Mouse (Mus musculus) hindbrain, embryonic 13.5 days (tissue): ENCODE results near the gene Acot4. TPM values are rescaled to one million over a fixed set of nuclear protein-coding genes. Genes with fewer than 3 reads are reported as not detected.
"Not testable (repeated sequence)": the region's sequence is repeated elsewhere in the genome, so short reads cannot be mapped to it uniquely, and the experiment has no call there.

ENCODE experiments used
- ATAC-seq: fragments of 200-750 bp; cut with Nextera tagmentation; 2 replicates; pipeline ENCODE4 v1.8.0; 2017; ENCODE audit warnings: moderate TSS enrichment; ENCODE audit not compliant: low FRiP score
- H3K27ac ChIP-seq: fragments of 300-500 bp; sonication (generic); 2 replicates; pipeline ENCODE4 v1.5.1; 2015; ENCODE audit warnings: inconsistent platforms, mild to moderate bottlenecking, moderate library complexity
- H3K27me3 ChIP-seq: fragments of 300-500 bp; sonication (generic); 2 replicates; pipeline ENCODE4 v1.6.1; 2015; ENCODE audit warnings: mild to moderate bottlenecking, inconsistent platforms
- H3K36me3 ChIP-seq: fragments of 300-500 bp; sonication (generic); 2 replicates; pipeline ENCODE4 v1.6.1; 2015; ENCODE audit warnings: mild to moderate bottlenecking, inconsistent platforms
- H3K4me1 ChIP-seq: fragments of 300-500 bp; sonication (generic); replicated peaks from 2 replicates; pipeline ENCODE4 v1.6.1; 2015; ENCODE audit warnings: inconsistent platforms
- H3K4me2 ChIP-seq: fragments of 300-500 bp; sonication (generic); 2 replicates; pipeline ENCODE4 v1.6.1; 2015; ENCODE audit warnings: inconsistent platforms, mild to moderate bottlenecking, moderate library complexity
- H3K4me3 ChIP-seq: fragments of 300-500 bp; sonication (generic); 2 replicates; pipeline ENCODE4 v1.5.1; 2015; ENCODE audit warnings: mild to moderate bottlenecking, inconsistent platforms
- H3K9ac ChIP-seq: fragments of 300-500 bp; sonication (generic); 2 replicates; pipeline ENCODE4 v1.6.1; 2015; ENCODE audit warnings: mild to moderate bottlenecking, inconsistent platforms
- H3K9me3 ChIP-seq: fragments of 300-500 bp; sonication (generic); 2 replicates; pipeline ENCODE4 v1.6.1; 2016; ENCODE audit warnings: inconsistent platforms
- WGBS: fragments of 180-500 bp; shearing (Covaris S2); methylation state at CpG from one replicate; pipeline ENCODE4 v1.1.7; 2015; 5-methylcytosine and 5-hydroxymethylcytosine counted together
- polyA plus RNA-seq: library from polyadenylated mRNA; unstranded; fragments of >200 nt; fragmentation: Nextera tagmentation; extraction: Ambion mirVana; gene quantifications from 2 replicates; pipeline ENCODE4 v1.2.1, GENCODE M21; 2015

Gene Acot4
- polyA plus RNA-seq, 1 experiment from 2014 or later = 0.09 TPM

DNA sequence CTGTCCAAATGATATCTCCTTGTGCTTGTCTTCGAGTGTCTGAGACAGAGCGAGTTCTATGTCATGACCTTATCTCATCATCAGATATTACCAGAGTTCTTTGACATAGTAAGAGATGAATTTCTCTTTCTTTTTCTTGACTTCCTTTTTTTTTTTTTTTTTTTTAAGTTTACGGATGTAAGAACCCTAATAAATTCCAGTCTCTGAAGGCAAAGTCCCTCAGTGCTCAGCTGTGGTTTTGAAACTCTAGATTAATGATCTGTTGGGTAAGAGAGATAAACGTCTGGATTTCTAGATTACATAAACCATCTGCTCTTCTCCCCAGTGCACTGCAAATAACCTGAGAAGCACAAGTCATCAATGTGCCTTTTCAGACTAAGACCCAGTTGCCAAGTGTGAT lies 4.1 kb upstream of the Acot4 start:
- no peak overlapping the region for H3K27ac ChIP-seq
- no peaks in the 10 kb centered on the region for H3K4me1 ChIP-seq
- H3K4me3 ChIP-seq = no peak overlapping the region
- 0 out of 2 replicates have a peak, but pooled peaks cover 7% of the 10 kb centered on the region for H3K27me3 ChIP-seq
- WGBS = 74% methylated on average over 4 of the region's 4 CpGs
- H3K9ac ChIP-seq = no peak overlapping the region
- no peaks in the 10 kb centered on the region for H3K9me3 ChIP-seq
- no peak for ATAC-seq
- no peaks in the 10 kb centered on the region for H3K36me3 ChIP-seq
- H3K4me2 ChIP-seq = no peak overlapping the region

DNA sequence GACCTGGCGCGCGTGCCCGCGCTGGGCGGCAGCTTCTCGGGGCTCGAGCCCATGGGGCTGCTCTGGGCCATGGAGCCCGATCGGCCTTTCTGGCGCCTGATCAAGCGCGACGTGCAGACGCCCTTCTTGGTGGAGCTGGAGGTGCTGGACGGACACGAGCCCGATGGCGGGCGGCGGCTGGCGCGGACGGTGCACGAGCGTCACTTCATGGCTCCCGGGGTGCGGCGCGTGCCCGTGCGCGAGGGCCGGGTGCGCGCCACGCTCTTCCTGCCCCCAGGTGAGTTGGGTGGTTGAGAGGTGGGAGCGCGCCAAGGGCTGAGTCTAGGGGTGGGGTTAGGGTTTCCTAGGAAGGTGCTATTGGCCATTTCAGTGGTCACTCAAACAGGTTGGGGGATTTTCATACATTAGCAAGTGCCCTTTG lies 522 bp downstream of the Acot4 start, which contains the start of gene Gm49366:
Gene Gm49366 (plus strand): TSS at position 245 of the 421 bp plus-strand sequence.
- not testable (repeated sequence) for ATAC-seq, H3K4me1 ChIP-seq, H3K27ac ChIP-seq, H3K27me3 ChIP-seq, H3K36me3 ChIP-seq, H3K9me3 ChIP-seq
- Histone ChIP-seq H3K4me3 (peak within 1 kb of the TSS; percentile 43), H3K9ac (peak within 1 kb of the TSS; percentile 70), H3K4me2 (peak within 1 kb of the TSS; percentile 60)
- WGBS = 3% methylated on average over 39 of the region's 39 CpGs

DNA sequence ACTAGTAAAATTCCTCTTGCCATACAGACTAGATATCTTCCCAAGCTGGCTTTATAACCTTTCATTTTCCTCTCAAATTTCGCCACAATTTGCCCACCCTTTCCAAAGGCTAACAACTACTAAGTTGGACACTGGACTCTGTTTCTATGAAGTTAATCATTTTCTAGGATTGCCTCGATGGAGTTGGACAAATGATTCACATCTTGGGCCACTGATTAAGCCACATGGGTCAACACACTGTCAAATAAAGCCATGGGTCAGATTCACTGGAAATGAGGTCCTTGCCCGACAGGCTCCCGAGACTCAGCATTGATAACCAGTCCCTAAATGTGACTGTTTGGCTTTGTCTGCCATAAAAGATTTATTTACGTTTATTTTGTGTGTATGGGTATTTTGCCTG lies 4.1 kb downstream of the Acot4 start:
- H3K9ac ChIP-seq = no peak overlapping the region
- no peak overlapping the region for H3K4me3 ChIP-seq
- H3K27ac ChIP-seq = no peak overlapping the region
- 90% methylated on average over 5 of the region's 5 CpGs for whole genome bisulfite sequencing
- H3K36me3 ChIP-seq = peaks cover 4% of the 10 kb centered on the region; the same call in 1 of the 2 replicates
- no peak overlapping the region for H3K4me2 ChIP-seq
- H3K27me3 ChIP-seq = 0 out of 2 replicates have a peak, but pooled peaks cover 7% of the 10 kb centered on the region
- no peak for ATAC-seq
- no peaks in the 10 kb centered on the region for H3K4me1 ChIP-seq
- H3K9me3 ChIP-seq = 0 out of 2 replicates have a peak, but pooled peaks cover 3% of the 10 kb centered on the region

DNA sequence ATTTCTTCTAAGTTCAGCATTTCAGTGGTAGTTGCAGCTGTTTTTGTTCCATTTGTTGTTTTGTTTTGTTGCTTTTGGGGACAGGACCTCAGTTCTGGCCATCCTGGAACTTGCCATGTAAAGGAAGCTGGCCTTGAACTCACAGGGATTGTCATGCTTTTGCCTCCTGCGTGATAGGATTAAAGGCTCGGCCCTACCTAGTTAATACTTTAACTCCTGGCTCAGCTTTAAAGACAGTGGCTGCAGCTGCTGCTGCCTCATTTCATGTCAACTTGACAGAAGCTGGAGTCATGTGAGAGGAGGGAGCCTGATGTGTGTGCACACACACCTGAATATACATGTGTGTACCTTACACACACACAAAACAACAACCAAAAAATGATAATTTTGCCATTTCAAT lies 5.9 kb downstream of the Acot4 start:
- no peaks in the 10 kb centered on the region for H3K27me3 ChIP-seq
- H3K27ac ChIP-seq = no peak overlapping the region
- WGBS = 86% methylated on average over 2 of the region's 2 CpGs
- no peaks in the 10 kb centered on the region for H3K4me1 ChIP-seq
- peaks cover 4% of the 10 kb centered on the region; the same call in 1 of the 2 replicates for H3K36me3 ChIP-seq
- ATAC-seq = no peak
- peaks cover 17% of the 10 kb centered on the region; the same call in 1 of the 2 replicates for H3K9me3 ChIP-seq
- H3K4me3 ChIP-seq = no peak overlapping the region
- H3K9ac ChIP-seq = no peak overlapping the region
- no peak overlapping the region for H3K4me2 ChIP-seq

DNA sequence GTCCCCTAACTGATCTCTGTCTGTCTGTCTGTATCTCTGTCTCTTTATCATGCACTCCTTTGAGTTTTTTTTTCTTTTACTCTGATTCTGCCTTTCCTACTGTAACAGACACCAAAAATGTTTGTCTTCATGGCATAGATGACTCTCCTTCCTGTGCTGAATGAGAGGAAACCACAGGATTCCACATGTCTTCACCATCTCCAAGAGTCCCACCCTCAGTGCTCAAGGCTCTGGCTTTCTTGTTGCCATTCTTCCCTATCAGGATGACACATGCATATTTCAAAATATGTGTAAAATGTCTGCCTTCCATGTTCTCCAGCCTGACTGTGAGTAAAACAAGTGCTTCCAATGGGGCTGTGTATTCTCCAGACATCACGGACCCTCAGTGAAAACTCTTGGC lies 8.7 kb downstream of the Acot4 start:
- Histone ChIP-seq H3K36me3 (no peaks in the 10 kb centered on the region), H3K9me3 (peaks cover 14% of the 10 kb centered on the region; the same call in 1 of the 2 replicates), H3K27me3 (peaks cover 3% of the 10 kb centered on the region), H3K4me1 (no peaks in the 10 kb centered on the region), H3K4me2 (no peak overlapping the region), H3K27ac (no peak overlapping the region), H3K9ac (no peak overlapping the region), H3K4me3 (no peak overlapping the region)
- ATAC-seq = no peak
- 95% methylated on average over 1 of the region's 1 CpGs for WGBS

DNA sequence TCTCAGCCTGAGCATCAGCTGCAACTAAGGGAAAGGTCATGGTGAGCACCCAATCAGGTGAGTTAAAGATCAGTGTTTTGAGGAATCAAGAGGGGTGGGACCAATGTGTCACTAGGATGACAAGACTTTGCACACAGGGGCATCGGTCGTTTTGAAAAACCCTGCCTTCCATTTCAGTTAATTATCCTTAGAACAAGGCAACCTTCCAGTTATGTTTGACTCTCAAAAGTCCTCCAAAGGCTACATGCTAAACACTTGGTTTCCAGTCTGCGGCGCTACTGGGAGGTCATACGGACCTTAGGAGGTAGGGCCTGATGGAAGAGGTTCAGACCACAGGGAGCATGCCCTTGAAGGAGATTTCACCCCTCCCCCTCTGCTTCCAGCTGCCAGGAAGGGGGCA lies 12.6 kb downstream of the Acot4 start:
- H3K27ac ChIP-seq, H3K4me1 ChIP-seq, ATAC-seq, H3K4me2 ChIP-seq, H3K4me3 ChIP-seq, H3K9ac ChIP-seq, H3K36me3 ChIP-seq: not testable (repeated sequence)
- Histone ChIP-seq H3K27me3 (peaks cover 31% of the 10 kb centered on the region), H3K9me3 (peaks cover 14% of the 10 kb centered on the region; the same call in 1 of the 2 replicates)
- WGBS = 84% methylated on average over 5 of the region's 5 CpGs

DNA sequence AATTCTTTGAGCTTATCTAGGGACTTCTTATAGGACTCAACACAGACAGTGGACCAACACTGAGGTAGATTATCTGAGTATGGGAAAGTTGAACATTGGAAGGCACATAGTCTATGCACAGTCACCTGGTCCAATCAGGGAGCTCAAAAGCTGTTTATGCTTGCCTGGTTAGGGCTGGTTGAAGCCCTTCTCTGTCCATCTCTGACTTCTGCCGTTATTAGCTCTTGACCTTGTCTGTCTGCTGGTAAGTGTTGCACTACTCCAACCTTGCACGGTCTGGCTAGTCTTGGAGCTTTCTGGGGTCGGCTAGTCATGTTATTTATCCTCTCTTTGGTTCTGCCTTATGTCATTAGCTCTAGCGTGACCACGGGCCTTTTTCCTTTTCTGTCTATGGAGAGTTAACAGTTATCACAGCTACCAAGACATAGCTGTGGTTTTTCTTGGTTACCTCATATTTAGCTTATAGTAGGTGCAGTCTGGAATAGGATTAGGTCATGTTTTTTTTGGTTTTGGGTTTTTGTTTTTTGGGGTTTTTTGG lies 13.8 kb downstream of the Acot4 start, which contains the start of gene Acot3:
Gene Acot3 (plus strand): TSS at position 208 of the 538 bp plus-strand sequence.
- peak within 1 kb of the TSS; percentile 49; the same call in 1 of the 2 replicates for H3K4me3 ChIP-seq
- no peak within 1 kb of the TSS for H3K27ac ChIP-seq
- no peak within 1 kb of the TSS for H3K9ac ChIP-seq
- 87% methylated on average over 5 of the region's 5 CpGs for WGBS
- H3K27me3 ChIP-seq = peaks cover 31% of the 10 kb centered on the region
- no peaks in the 10 kb centered on the region for H3K36me3 ChIP-seq
- ATAC-seq = no peak
- H3K9me3 ChIP-seq = peaks cover 14% of the 10 kb centered on the region; the same call in 1 of the 2 replicates
- H3K4me1 ChIP-seq = peaks cover 7% of the 10 kb centered on the region
- H3K4me2 ChIP-seq = peak within 1 kb of the TSS; percentile 75

DNA sequence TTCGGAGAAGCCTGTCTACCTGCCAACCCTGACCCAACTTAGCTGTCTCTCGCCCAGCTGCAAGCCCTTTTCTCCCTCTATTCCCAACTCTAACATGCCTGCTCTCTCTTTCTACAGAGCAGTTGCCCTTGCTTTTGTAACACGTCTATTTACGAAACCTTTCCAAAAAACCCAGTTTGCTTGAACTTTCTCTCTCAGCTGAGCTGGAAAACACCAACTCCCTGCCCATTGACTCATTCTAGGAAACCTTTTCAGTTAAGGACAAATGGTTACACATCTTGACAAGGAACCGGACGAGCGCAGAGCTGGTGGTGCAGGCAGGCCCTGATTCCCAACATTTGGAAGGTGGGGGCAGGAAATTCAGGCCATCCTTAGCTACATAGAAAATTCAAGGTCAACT lies 14.4 kb downstream of the Acot4 start:
- Histone ChIP-seq H3K4me2 (peak overlapping the region; percentile 75), H3K4me1 (peaks cover 7% of the 10 kb centered on the region), H3K4me3 (peak overlapping the region; percentile 49; the same call in 1 of the 2 replicates), H3K9me3 (peaks cover 12% of the 10 kb centered on the region; the same call in 1 of the 2 replicates), H3K36me3 (no peaks in the 10 kb centered on the region), H3K27ac (no peak overlapping the region), H3K27me3 (peaks cover 31% of the 10 kb centered on the region), H3K9ac (no peak overlapping the region)
- WGBS = 92% methylated on average over 7 of the region's 7 CpGs
- ATAC-seq = no peak

DNA sequence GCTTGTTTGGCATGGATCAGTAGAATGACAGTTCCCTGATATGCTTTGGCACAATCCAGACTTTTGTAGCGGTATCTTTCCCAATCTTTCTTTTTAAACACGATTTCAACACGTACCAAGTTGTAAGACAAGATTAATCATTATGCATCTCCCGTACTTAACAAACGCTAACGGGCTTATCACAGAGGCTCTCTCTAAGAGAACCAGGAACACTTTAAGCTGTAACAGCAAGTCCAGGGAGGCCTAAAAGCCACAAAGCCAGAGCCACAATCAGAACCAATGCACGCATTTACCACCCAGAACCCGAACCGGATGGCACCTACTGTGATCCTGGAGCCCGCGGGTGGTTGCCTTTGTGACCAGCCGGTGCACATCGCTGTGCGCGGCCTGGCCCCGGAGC lies 15.0 kb downstream of the Acot4 start:
- peaks cover 31% of the 10 kb centered on the region for H3K27me3 ChIP-seq
- H3K4me2 ChIP-seq = peak overlapping the region; percentile 75
- 12% methylated on average over 16 of the region's 16 CpGs for WGBS
- H3K9ac ChIP-seq = peak overlapping the region; percentile 70
- H3K9me3 ChIP-seq = peaks cover 7% of the 10 kb centered on the region; the same call in 1 of the 2 replicates
- peaks cover 7% of the 10 kb centered on the region for H3K4me1 ChIP-seq
- H3K36me3 ChIP-seq = no peaks in the 10 kb centered on the region
- peak overlapping the region; percentile 49 for H3K4me3 ChIP-seq
- no peak overlapping the region for H3K27ac ChIP-seq
- ATAC-seq = no peak

DNA sequence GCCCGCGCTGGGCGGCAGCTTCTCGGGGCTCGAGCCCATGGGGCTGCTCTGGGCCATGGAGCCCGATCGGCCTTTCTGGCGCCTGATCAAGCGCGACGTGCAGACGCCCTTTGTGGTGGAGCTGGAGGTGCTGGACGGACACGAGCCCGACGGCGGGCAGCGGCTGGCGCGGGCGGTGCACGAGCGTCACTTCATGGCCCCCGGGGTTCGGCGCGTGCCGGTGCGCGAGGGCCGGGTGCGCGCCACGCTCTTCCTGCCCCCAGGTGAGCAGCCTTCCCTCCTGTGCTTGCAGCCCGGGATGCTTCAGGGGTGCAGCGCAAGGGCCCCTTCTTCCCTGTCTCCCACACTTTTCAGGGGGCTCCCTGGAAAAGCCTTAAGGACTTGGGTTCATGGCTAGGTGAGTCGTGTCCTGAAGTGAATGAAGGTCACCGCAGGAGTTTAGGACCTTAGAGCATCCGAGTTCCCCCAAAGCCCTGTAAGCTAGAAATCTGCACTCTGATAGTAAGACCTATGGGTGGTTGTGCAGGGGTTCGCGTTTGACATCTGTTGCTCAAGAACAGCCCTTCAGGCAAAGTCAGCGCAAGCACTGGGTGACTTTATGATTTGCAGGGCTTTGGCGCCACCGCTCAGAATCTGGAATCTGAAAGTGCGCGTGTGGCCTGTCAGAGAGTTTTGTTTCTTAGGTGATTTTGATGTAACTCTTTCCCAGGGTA lies 15.7 kb downstream of the Acot4 start:
- 0 out of 2 replicates have a peak, but pooled peaks cover 2% of the 10 kb centered on the region for H3K9me3 ChIP-seq
- 0 out of 2 replicates have a peak, but pooled peaks have one; percentile 39 for ATAC-seq
- peak overlapping the region; percentile 49 for H3K4me3 ChIP-seq
- peak overlapping the region; percentile 70 for H3K9ac ChIP-seq
- no peaks in the 10 kb centered on the region for H3K36me3 ChIP-seq
- WGBS = 3% methylated on average over 38 of the region's 46 CpGs
- H3K27ac ChIP-seq = no peak overlapping the region
- peaks cover 7% of the 10 kb centered on the region for H3K4me1 ChIP-seq
- H3K4me2 ChIP-seq = peak overlapping the region; percentile 75
- peaks cover 31% of the 10 kb centered on the region for H3K27me3 ChIP-seq

DNA sequence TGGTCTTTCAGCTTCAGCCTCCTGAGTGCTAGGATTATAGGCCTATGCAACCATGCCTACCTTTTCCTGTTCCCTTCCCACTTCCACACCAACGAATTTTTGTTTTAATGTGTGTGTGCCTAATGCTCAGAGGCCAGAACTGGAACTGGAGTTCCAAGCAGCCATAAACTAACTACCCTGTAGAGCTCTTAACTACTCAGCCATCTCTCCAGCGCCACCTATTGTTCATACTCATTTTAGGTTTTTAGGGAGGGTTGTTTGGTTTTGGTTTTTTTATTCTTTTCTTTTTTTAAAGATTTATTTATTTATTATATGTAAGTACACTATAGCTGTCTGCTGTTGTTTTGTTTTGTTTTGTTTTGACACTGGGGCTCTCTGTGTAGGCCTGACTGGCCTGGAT lies 22.8 kb downstream of the Acot4 start:
- H3K27ac ChIP-seq = no peak overlapping the region
- no peaks in the 10 kb centered on the region for H3K9me3 ChIP-seq
- no peak overlapping the region for H3K9ac ChIP-seq
- no peaks in the 10 kb centered on the region for H3K36me3 ChIP-seq
- no peak overlapping the region for H3K4me2 ChIP-seq
- H3K4me1 ChIP-seq = no peaks in the 10 kb centered on the region
- no peak for ATAC-seq
- H3K27me3 ChIP-seq = no peaks in the 10 kb centered on the region
- 26% methylated on average over 2 of the region's 2 CpGs for WGBS
- no peak overlapping the region for H3K4me3 ChIP-seq

DNA sequence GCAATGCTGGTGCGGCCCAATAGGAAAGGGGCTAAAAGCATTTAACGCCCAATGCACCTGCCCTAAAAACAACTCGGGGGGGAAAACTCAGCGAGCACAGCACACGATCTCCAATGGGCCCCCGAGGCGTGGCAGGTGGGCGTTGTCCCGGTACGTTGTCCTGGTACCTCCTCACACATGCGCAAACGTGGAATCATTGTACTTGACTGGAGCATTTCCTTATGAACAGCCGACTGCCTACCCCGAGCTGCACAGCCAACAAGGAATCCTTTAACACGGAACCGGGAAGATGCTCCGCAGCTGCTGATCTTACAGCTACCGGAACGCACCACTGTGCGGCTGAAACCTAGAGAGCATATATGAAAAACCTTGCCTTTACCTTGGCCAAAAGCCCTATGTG lies 24.2 kb downstream of the Acot4 start:
- Histone ChIP-seq H3K9me3 (no peaks in the 10 kb centered on the region), H3K36me3 (no peaks in the 10 kb centered on the region), H3K4me1 (no peaks in the 10 kb centered on the region), H3K4me2 (no peak overlapping the region), H3K27me3 (peaks cover 5% of the 10 kb centered on the region; the same call in 1 of the 2 replicates), H3K9ac (no peak overlapping the region), H3K4me3 (no peak overlapping the region), H3K27ac (no peak overlapping the region)
- WGBS = 92% methylated on average over 20 of the region's 20 CpGs
- ATAC-seq = no peak
